Mouse (Mus musculus): ENCODE data around the gene Crebl2. TPM values are rescaled to one million over a fixed set of nuclear protein-coding genes. Genes with fewer than 3 reads are reported as not detected.

Crebl2 gene
- polyA plus RNA-seq, 1 experiment from 2014 or later: 2.5 TPM

- ATAC-seq (ENCODE audit: low FRiP score, low read depth): no peak
- H3K27ac ChIP-seq (replicated peaks): no peak overlapping the region
- no peak overlapping the region for H3K4me3 ChIP-seq
- peaks cover 14% of the 10 kb centered on the region for H3K4me1 ChIP-seq
- no peak overlapping the region for H3K9ac ChIP-seq (replicated peaks)
- no peak overlapping the region for H3K4me2 ChIP-seq (replicated peaks)
- 79% methylated on average over 4 of the region's 4 CpGs for WGBS
- no peaks in the 10 kb centered on the region for H3K36me3 ChIP-seq
- H3K9me3 ChIP-seq: no peaks in the 10 kb centered on the region
- no peaks in the 10 kb centered on the region for H3K27me3 ChIP-seq
Observed at GRCm38 (mm10) chr6:134860275-134860674, 30.3 kb downstream of the Crebl2 start.

GRCm38 (mm10) chr6:134861386-134861785 lies 31.4 kb downstream of the Crebl2 start:
- H3K36me3 ChIP-seq: peaks cover 7% of the 10 kb centered on the region; the same call in 1 of the 2 replicates
- no peaks in the 10 kb centered on the region for H3K9me3 ChIP-seq
- WGBS: 89% methylated on average over 12 of the region's 12 CpGs
- H3K4me3 ChIP-seq: no peak overlapping the region
- ATAC-seq (ENCODE audit: low FRiP score, low read depth): no peak
- no peak overlapping the region for H3K4me2 ChIP-seq (replicated peaks)
- peaks cover 14% of the 10 kb centered on the region for H3K4me1 ChIP-seq
- H3K27me3 ChIP-seq: no peaks in the 10 kb centered on the region
- H3K9ac ChIP-seq (replicated peaks): no peak overlapping the region
- H3K27ac ChIP-seq (replicated peaks): no peak overlapping the region

GRCm38 (mm10) chr6:134862671-134863104 lies 32.7 kb downstream of the Crebl2 start:
- 5% methylated on average over 13 of the region's 13 CpGs for WGBS
- Histone ChIP-seq H3K4me1 (peaks cover 14% of the 10 kb centered on the region), H3K9ac (replicated peaks) (0 out of 2 replicates have a peak overlapping the region, but pooled peaks have one; percentile 7), H3K36me3 (peaks cover 17% of the 10 kb centered on the region), H3K4me2 (replicated peaks) (peak overlapping the region; percentile 53), H3K27me3 (no peaks in the 10 kb centered on the region), H3K4me3 (peak overlapping the region; percentile 30), H3K9me3 (no peaks in the 10 kb centered on the region), H3K27ac (replicated peaks) (peak overlapping the region; percentile 75)
- peak; percentile 90 for ATAC-seq (ENCODE audit: low FRiP score, low read depth)

- Histone ChIP-seq H3K4me3 (peak overlapping the region; percentile 30), H3K9ac (replicated peaks) (peak overlapping the region; percentile 41; the same call in 1 of the 2 replicates), H3K36me3 (peaks cover 22% of the 10 kb centered on the region), H3K27me3 (no peaks in the 10 kb centered on the region), H3K27ac (replicated peaks) (peak overlapping the region; percentile 75), H3K4me1 (peaks cover 14% of the 10 kb centered on the region), H3K4me2 (replicated peaks) (peak overlapping the region; percentile 53), H3K9me3 (no peaks in the 10 kb centered on the region)
- peak; percentile 87 for ATAC-seq (ENCODE audit: low FRiP score, low read depth)
- WGBS: 2% methylated on average over 19 of the region's 19 CpGs
Observed at GRCm38 (mm10) chr6:134863146-134863545, 33.2 kb downstream of the Crebl2 start.

- H3K4me3 ChIP-seq: no peak overlapping the region
- no peak for ATAC-seq (ENCODE audit: low FRiP score, low read depth)
- H3K36me3 ChIP-seq: peaks cover 49% of the 10 kb centered on the region
- WGBS: 94% methylated on average over 7 of the region's 7 CpGs
- no peak overlapping the region for H3K4me2 ChIP-seq (replicated peaks)
- no peaks in the 10 kb centered on the region for H3K27me3 ChIP-seq
- peaks cover 14% of the 10 kb centered on the region for H3K4me1 ChIP-seq
- H3K9me3 ChIP-seq: no peaks in the 10 kb centered on the region
- H3K9ac ChIP-seq (replicated peaks): no peak overlapping the region
- no peak overlapping the region for H3K27ac ChIP-seq (replicated peaks)
Observed at GRCm38 (mm10) chr6:134866113-134866512, 36.2 kb downstream of the Crebl2 start.

GRCm38 (mm10) chr6:134867325-134867724 lies 37.4 kb downstream of the Crebl2 start:
- Histone ChIP-seq H3K27ac (replicated peaks) (no peak overlapping the region), H3K4me2 (replicated peaks) (no peak overlapping the region), H3K4me3 (no peak overlapping the region), H3K27me3 (no peaks in the 10 kb centered on the region), H3K4me1 (peaks cover 8% of the 10 kb centered on the region), H3K9me3 (no peaks in the 10 kb centered on the region), H3K36me3 (peaks cover 57% of the 10 kb centered on the region), H3K9ac (replicated peaks) (no peak overlapping the region)
- 90% methylated on average over 3 of the region's 3 CpGs for WGBS
- no peak for ATAC-seq (ENCODE audit: low FRiP score, low read depth)

GRCm38 (mm10) chr6:134870209-134870742 lies 40.3 kb downstream of the Crebl2 start:
- no peak for ATAC-seq (ENCODE audit: low FRiP score, low read depth)
- H3K27ac ChIP-seq (replicated peaks): no peak overlapping the region
- H3K36me3 ChIP-seq: peaks cover 63% of the 10 kb centered on the region

GRCm38 (mm10) chr6:134870887-134871286 lies 40.9 kb downstream of the Crebl2 start:
- Histone ChIP-seq H3K4me3 (no peak overlapping the region), H3K27ac (replicated peaks) (no peak overlapping the region), H3K9me3 (no peaks in the 10 kb centered on the region), H3K4me1 (no peaks in the 10 kb centered on the region), H3K36me3 (peaks cover 60% of the 10 kb centered on the region), H3K4me2 (replicated peaks) (no peak overlapping the region), H3K9ac (replicated peaks) (no peak overlapping the region), H3K27me3 (no peaks in the 10 kb centered on the region)
- no peak for ATAC-seq (ENCODE audit: low FRiP score, low read depth)
- 95% methylated on average over 4 of the region's 4 CpGs for WGBS

More at GRCm38 (mm10) chr6:134870209-134870742, 40.3 kb downstream of the Crebl2 start:
- Histone ChIP-seq H3K27me3 (no peaks in the 10 kb centered on the region), H3K4me1 (no peaks in the 10 kb centered on the region), H3K9ac (replicated peaks) (no peak overlapping the region), H3K4me3 (no peak overlapping the region), H3K9me3 (no peaks in the 10 kb centered on the region), H3K4me2 (replicated peaks) (no peak overlapping the region)
- WGBS: 95% methylated on average over 12 of the region's 12 CpGs

GRCm38 (mm10) chr6:134872236-134872635 lies 42.3 kb downstream of the Crebl2 start:
- Histone ChIP-seq H3K27ac (replicated peaks) (no peak overlapping the region), H3K9ac (replicated peaks) (no peak overlapping the region), H3K4me2 (replicated peaks) (no peak overlapping the region), H3K4me3 (no peak overlapping the region), H3K27me3 (no peaks in the 10 kb centered on the region), H3K9me3 (no peaks in the 10 kb centered on the region), H3K4me1 (no peaks in the 10 kb centered on the region), H3K36me3 (peaks cover 62% of the 10 kb centered on the region)
- no peak for ATAC-seq (ENCODE audit: low FRiP score, low read depth)
- 90% methylated on average over 2 of the region's 2 CpGs for WGBS

GRCm38 (mm10) chr6:134873018-134873417 lies 43.1 kb downstream of the Crebl2 start:
- 85% methylated on average over 2 of the region's 2 CpGs for WGBS
- Histone ChIP-seq H3K9me3 (no peaks in the 10 kb centered on the region), H3K4me1 (no peaks in the 10 kb centered on the region), H3K27me3 (no peaks in the 10 kb centered on the region), H3K27ac (replicated peaks) (no peak overlapping the region), H3K4me2 (replicated peaks) (no peak overlapping the region), H3K4me3 (no peak overlapping the region), H3K36me3 (peaks cover 54% of the 10 kb centered on the region), H3K9ac (replicated peaks) (no peak overlapping the region)
- ATAC-seq (ENCODE audit: low FRiP score, low read depth): no peak

- H3K36me3 ChIP-seq: peaks cover 27% of the 10 kb centered on the region
- H3K27ac ChIP-seq (replicated peaks): no peak overlapping the region
- ATAC-seq (ENCODE audit: low FRiP score, low read depth): no peak
- 80% methylated on average over 6 of the region's 6 CpGs for WGBS
- H3K4me2 ChIP-seq (replicated peaks): no peak overlapping the region
- no peaks in the 10 kb centered on the region for H3K9me3 ChIP-seq
- H3K4me3 ChIP-seq: no peak overlapping the region
- no peak overlapping the region for H3K9ac ChIP-seq (replicated peaks)
- peaks cover 17% of the 10 kb centered on the region for H3K4me1 ChIP-seq
- no peaks in the 10 kb centered on the region for H3K27me3 ChIP-seq
Observed at GRCm38 (mm10) chr6:134876795-134877194, 46.8 kb downstream of the Crebl2 start.

GRCm38 (mm10) chr6:134877276-134877675 lies 47.3 kb downstream of the Crebl2 start:
- no peaks in the 10 kb centered on the region for H3K9me3 ChIP-seq
- H3K27me3 ChIP-seq: no peaks in the 10 kb centered on the region
- no peak overlapping the region for H3K4me2 ChIP-seq (replicated peaks)
- peaks cover 29% of the 10 kb centered on the region for H3K36me3 ChIP-seq
- no peak for ATAC-seq (ENCODE audit: low FRiP score, low read depth)
- 86% methylated on average over 4 of the region's 4 CpGs for WGBS
- no peak overlapping the region for H3K27ac ChIP-seq (replicated peaks)
- peaks cover 17% of the 10 kb centered on the region for H3K4me1 ChIP-seq
- H3K9ac ChIP-seq (replicated peaks): no peak overlapping the region
- no peak overlapping the region for H3K4me3 ChIP-seq

- no peak overlapping the region for H3K27ac ChIP-seq (replicated peaks)
Observed at GRCm38 (mm10) chr6:134877892-134878291, 47.9 kb downstream of the Crebl2 start.

More at GRCm38 (mm10) chr6:134877892-134878291, 47.9 kb downstream of the Crebl2 start:
- H3K9me3 ChIP-seq: no peaks in the 10 kb centered on the region
- H3K27me3 ChIP-seq: no peaks in the 10 kb centered on the region
- peaks cover 30% of the 10 kb centered on the region for H3K36me3 ChIP-seq
- whole genome bisulfite sequencing: 77% methylated on average over 1 of the region's 1 CpGs
- H3K4me1 ChIP-seq: peaks cover 17% of the 10 kb centered on the region
- H3K9ac ChIP-seq (replicated peaks): no peak overlapping the region
- H3K4me2 ChIP-seq (replicated peaks): no peak overlapping the region
- ATAC-seq (ENCODE audit: low FRiP score, low read depth): no peak
- no peak overlapping the region for H3K4me3 ChIP-seq
